Mouse (Mus musculus): ENCODE measurements around the gene Olfr353. TPM values are rescaled to one million over a fixed set of nuclear protein-coding genes. Genes with fewer than 3 reads are reported as not detected.

Olfr353 gene
- not detected for polyA plus RNA-seq (2014; fragmentation: Illumina TruSeq; extraction: RNeasy Lipid Tissue Mini Kit (QIAGEN cat#74804); ENCODE audit: low read depth, low replicate concordance)

DNA sequence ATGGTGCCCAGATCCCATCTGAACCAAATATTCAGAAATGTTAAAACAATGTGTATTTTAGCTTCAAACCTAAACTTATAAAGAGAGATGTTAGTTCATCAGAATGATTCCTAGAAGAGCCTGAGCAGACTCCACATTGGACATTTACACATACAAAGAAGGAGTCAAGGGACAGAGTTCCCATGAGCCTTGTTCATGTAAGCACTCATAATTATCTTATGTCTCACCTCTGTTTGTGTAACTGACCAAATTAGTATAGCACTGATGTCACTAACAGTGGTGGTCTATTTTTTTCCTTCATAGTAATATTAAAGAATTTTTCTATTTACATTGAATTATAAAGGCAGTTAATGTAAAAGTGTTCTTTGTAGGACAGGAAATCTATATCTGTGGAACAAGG is at the start of gene Olfr353:
TSS of gene Olfr353 (minus strand) at position 101 of the 400 bp plus-strand sequence.

GRCm38 (mm10) chr2:36936821-36937220 is 44.1 kb upstream of the Olfr353 start, which contains the start of gene Olfr356:
Gene Olfr356 (plus strand): TSS chr2:36937121.

DNA sequence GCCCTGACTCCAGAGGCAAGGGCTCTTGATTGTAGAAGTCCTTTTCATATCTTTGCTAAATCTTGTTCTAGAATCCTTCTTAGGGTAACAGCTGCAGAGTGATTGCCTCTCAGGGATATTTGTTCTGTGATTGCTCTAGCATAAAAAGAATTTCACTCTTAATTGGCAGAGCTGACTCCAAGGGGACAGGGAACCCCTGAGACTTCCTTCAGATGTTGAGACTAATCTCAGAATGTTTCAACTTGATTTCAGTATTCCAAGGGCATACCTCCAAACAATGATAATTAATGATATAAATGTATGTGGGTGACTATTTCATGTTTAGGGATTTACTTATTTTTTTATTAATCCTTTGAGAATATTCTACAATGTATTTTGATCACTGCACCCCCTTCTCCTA is 36.1 kb upstream of the Olfr353 start, which contains the start of gene Olfr355:
TSS of gene Olfr355 (minus strand) at position 101 of the 400 bp plus-strand sequence.

GRCm38 (mm10) chr2:36905380-36905779 is 12.6 kb upstream of the Olfr353 start, which contains the start of gene Olfr354:
Gene Olfr354 (plus strand): TSS chr2:36905680.

GRCm38 (mm10) chr2:36868160-36868559 is 24.6 kb downstream of the Olfr353 start, which contains the start of gene Olfr352:
Gene Olfr352 (plus strand): TSS chr2:36868460.

GRCm38 (mm10) chr2:36862560-36862959 is 30.2 kb downstream of the Olfr353 start, which contains the start of gene Olfr351:
Gene Olfr351 (minus strand): TSS chr2:36862660.

GRCm38 (mm10) chr2:36846010-36846409 is 46.7 kb downstream of the Olfr353 start, which contains the start of gene Olfr350:
Gene Olfr350 (plus strand): TSS chr2:36846310.

Other genes starting within 250 kb of the Olfr353 start
- gene Olfr346, start 207.1 kb downstream of the Olfr353 start, polyA plus RNA-seq (2014; fragmentation: Illumina TruSeq; extraction: RNeasy Lipid Tissue Mini Kit (QIAGEN cat#74804); ENCODE audit: low read depth, low replicate concordance): not detected
- not detected for gene Olfr347, start 161.0 kb downstream of the Olfr353 start, polyA plus RNA-seq (2014; fragmentation: Illumina TruSeq; extraction: RNeasy Lipid Tissue Mini Kit (QIAGEN cat#74804); ENCODE audit: low read depth, low replicate concordance)
- not detected for gene Olfr348, start 108.7 kb downstream of the Olfr353 start, polyA plus RNA-seq (2014; fragmentation: Illumina TruSeq; extraction: RNeasy Lipid Tissue Mini Kit (QIAGEN cat#74804); ENCODE audit: low read depth, low replicate concordance)
- not detected for gene Olfr50, start 102.4 kb downstream of the Olfr353 start, polyA plus RNA-seq (2014; fragmentation: Illumina TruSeq; extraction: RNeasy Lipid Tissue Mini Kit (QIAGEN cat#74804); ENCODE audit: low read depth, low replicate concordance)
- not detected for gene Olfr3, start 75.9 kb downstream of the Olfr353 start, polyA plus RNA-seq (2014; fragmentation: Illumina TruSeq; extraction: RNeasy Lipid Tissue Mini Kit (QIAGEN cat#74804); ENCODE audit: low read depth, low replicate concordance)
- not detected for gene Olfr350, start 46.6 kb downstream of the Olfr353 start, polyA plus RNA-seq (2014; fragmentation: Illumina TruSeq; extraction: RNeasy Lipid Tissue Mini Kit (QIAGEN cat#74804); ENCODE audit: low read depth, low replicate concordance)
- gene Olfr351, start 30.3 kb downstream of the Olfr353 start, polyA plus RNA-seq (2014; fragmentation: Illumina TruSeq; extraction: RNeasy Lipid Tissue Mini Kit (QIAGEN cat#74804); ENCODE audit: low read depth, low replicate concordance): not detected
- not detected for gene Olfr352, start 24.5 kb downstream of the Olfr353 start, polyA plus RNA-seq (2014; fragmentation: Illumina TruSeq; extraction: RNeasy Lipid Tissue Mini Kit (QIAGEN cat#74804); ENCODE audit: low read depth, low replicate concordance)
- gene Olfr354, start 12.7 kb upstream of the Olfr353 start, polyA plus RNA-seq (2014; fragmentation: Illumina TruSeq; extraction: RNeasy Lipid Tissue Mini Kit (QIAGEN cat#74804); ENCODE audit: low read depth, low replicate concordance): not detected
- not detected for gene Olfr355, start 36.0 kb upstream of the Olfr353 start, polyA plus RNA-seq (2014; fragmentation: Illumina TruSeq; extraction: RNeasy Lipid Tissue Mini Kit (QIAGEN cat#74804); ENCODE audit: low read depth, low replicate concordance)
- gene Olfr356, start 44.2 kb upstream of the Olfr353 start, polyA plus RNA-seq (2014; fragmentation: Illumina TruSeq; extraction: RNeasy Lipid Tissue Mini Kit (QIAGEN cat#74804); ENCODE audit: low read depth, low replicate concordance): not detected
- gene Olfr357, start 100.9 kb upstream of the Olfr353 start, polyA plus RNA-seq (2014; fragmentation: Illumina TruSeq; extraction: RNeasy Lipid Tissue Mini Kit (QIAGEN cat#74804); ENCODE audit: low read depth, low replicate concordance): not detected
- not detected for gene Olfr358, start 116.4 kb upstream of the Olfr353 start, polyA plus RNA-seq (2014; fragmentation: Illumina TruSeq; extraction: RNeasy Lipid Tissue Mini Kit (QIAGEN cat#74804); ENCODE audit: low read depth, low replicate concordance)
- gene Olfr360, start 172.8 kb upstream of the Olfr353 start, polyA plus RNA-seq (2014; fragmentation: Illumina TruSeq; extraction: RNeasy Lipid Tissue Mini Kit (QIAGEN cat#74804); ENCODE audit: low read depth, low replicate concordance): not detected
- not detected for gene Olfr361, start 196.4 kb upstream of the Olfr353 start, polyA plus RNA-seq (2014; fragmentation: Illumina TruSeq; extraction: RNeasy Lipid Tissue Mini Kit (QIAGEN cat#74804); ENCODE audit: low read depth, low replicate concordance)
- not detected for gene Olfr362, start 225.0 kb upstream of the Olfr353 start, polyA plus RNA-seq (2014; fragmentation: Illumina TruSeq; extraction: RNeasy Lipid Tissue Mini Kit (QIAGEN cat#74804); ENCODE audit: low read depth, low replicate concordance)
- gene Olfr364-ps1, start 246.4 kb upstream of the Olfr353 start, polyA plus RNA-seq (2014; fragmentation: Illumina TruSeq; extraction: RNeasy Lipid Tissue Mini Kit (QIAGEN cat#74804); ENCODE audit: low read depth, low replicate concordance): not detected